Mouse (Mus musculus) mouse embryonic stem cell (cell line): Measurements from ENCODE around the gene Meiob.

Experiments
- in situ Hi-C, 2 experiments: fragments of 300-500 bp; cut with MboI; formaldehyde crosslinking; loops; 1 replicate in 1 of 2; 3 replicates in 1 of 2; pipeline ENCODE4 v1.14.3; 2019 to 2020; ENCODE audit warnings: low sequenced_read_pairs in 2 of 2, low pct_unique_long_range_greater_than_20kb in 1 of 2, mixed read lengths in 1 of 2; ENCODE audit not compliant: unreplicated experiment in 1 of 2

The Meiob gene

DNA sequence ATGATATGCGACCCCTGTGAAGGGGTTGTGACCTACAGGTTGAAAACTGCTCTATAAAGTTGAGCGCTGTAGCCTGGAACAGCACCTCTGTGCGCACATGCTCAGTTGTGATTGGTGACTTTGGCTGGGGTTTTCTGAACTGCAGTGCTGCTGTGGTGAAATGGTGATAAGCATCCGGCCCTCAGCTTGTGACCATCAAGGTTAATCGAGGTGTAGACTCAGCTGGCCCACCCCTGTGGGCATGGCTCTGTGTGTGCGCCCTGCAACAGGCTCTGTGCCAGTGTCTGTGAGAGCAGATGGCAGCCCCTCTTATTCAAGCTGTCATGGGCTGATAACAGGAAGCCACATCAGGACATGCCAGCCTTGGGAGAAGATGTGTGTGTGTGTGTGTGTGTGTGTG is 54.9 kb downstream of the Meiob start:
- in situ Hi-C loops, result no loop called here

DNA sequence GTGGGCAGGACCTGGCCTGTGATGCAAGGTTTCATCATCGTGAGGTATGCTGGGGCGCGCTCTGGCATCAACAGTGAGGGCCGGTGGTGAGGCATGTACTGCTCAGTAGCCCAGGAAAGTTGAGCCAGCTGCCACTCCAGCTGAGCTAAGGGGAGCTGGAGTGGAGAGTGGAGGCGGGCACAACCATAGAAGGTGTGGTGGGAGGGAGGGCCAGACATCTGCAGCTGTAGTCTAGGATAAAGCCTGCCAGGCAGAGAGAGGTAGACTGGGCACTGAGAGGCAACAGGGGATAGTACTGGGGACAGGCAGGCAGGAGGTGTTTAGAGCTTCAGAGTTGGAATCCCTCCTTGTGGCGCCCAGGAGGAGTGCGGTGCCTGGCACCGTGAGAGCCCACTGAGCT is 56.0 kb downstream of the Meiob start:
- in situ Hi-C loops, result no loop called here

DNA sequence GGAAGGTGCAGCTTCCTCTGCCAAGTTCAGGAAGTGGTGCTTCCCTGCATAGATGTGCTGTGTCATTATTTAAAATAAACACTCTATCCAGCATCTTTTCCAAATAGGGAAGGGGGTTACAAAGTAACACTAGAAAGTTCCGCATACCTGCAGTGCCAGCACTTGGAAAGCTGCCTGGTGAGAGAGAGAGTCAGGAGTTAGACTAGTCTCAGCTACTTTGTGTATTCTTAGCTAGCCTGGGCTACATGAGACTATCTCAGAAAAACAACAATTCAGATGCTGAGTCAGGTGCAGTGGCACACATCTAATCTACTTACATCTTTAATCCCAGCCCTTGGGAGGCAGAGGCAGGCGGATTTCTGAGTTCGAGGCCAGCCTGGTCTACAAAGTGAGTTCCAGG is 57.7 kb downstream of the Meiob start:
- in situ Hi-C loops, result no loop called here

DNA sequence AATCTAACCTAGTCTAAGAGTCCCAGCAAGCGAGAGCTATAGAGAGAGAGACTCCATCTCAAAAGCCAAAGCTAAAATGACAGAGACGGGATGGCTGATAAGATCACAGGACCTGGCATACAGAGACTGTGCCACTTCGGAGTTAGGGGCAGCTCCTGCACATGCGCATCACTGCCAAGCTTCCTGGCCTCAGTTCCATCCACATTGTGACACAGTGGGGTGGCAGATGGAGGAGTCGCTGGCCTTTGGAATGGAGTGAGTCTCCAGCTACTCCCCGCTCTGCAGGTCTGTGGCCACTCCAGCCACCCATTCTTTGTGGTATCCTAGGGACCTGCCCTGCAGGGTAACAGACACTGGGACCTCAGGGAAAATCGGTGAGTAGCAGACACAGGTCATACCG is 61.7 kb downstream of the Meiob start, which contains the start of gene Igfals:
TSS of gene Igfals (plus strand) at position 222 of the 400 bp plus-strand sequence.
- in situ Hi-C loops, result no loop called here

DNA sequence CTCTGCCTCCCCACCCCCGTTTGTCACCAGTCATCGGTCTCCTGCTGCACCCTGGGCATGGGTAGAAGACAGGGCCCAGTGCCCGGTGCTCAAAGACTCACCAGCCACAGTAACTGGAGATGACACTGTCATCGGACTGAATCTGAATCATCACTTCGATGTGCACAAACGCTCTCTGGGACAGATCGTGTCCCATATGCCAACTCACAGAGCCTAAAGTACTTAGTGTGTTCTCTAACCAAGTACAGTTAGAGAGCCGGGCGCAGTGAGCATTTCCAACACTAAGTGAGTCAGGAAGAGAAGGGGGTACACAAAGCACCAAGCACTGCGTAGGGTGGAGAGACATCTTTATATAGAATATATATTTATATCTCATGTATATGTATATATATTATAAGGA is 63.8 kb downstream of the Meiob start:
- in situ Hi-C loops, result no loop called here

DNA sequence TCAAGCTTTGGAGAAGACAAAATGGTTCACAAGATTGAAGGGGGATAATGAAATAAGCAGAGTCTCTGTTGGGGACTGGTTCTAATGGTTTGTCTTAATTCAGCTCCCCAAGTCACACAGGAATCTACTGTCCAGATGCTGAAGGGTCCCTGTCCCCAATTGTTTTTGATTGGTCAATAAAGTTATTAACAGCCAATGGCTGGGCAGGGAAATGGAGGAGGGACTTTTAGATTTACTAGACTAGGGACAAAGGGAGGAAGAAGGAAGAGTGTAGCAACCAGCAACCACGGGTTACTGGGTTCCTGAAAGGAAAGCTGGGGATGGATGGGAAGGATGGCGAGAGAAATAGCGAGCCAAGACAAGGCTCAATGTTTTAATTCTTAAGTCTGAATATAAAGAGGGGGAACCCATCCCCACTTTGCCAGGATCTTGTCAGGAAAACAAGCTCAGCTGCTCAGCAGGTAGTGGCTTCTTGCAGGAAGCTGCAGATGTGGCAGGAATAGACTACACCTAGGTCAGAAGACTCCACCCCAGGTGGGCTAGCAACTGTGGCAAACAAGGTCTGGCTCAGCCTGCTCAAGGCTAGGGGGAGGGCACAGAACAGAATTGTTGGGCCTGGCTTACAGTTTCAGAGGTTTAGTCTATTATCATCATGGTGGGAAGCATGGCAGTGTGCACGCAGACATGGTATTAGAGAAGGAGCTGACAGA is 69.8 kb downstream of the Meiob start:
- in situ Hi-C loops, result no loop called here

DNA sequence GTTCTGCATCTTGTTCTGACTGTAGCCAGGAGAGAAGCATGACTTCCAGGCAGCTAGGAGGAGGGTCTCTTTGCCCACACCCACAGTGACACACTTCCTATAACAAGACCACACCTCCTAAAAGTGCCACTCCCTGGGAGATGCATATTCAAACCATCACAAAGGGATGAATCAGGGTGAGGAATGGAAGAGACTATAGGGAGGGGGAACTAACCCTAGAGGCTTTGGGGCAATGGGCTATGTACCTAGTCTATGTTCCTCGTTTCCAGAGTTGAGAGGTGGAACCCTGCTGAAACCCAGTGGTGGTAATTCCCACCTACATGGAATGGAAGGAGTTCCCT is 70.3 kb downstream of the Meiob start:
- in situ Hi-C loops, result no loop called here

DNA sequence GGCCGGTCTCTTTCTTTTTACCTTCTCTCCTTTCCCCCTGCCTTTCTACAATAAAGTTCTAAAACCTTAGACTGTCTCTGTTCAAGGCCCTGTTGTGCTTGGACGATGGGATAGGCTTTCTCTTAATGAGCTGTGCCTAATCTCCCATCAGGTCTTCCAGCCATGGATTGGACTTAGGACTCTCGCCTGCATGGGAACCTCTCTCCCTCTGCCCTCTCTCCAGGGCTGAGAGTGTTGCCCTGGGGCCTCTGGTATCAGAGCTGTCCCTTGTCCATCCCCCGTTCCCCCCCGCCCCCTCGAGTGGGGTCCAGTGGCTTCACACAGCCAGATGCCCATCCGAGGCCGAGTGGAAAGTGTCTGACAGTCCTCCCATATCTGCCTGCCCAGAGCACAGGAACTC is 70.9 kb downstream of the Meiob start:
- in situ Hi-C loops, result no loop called here

DNA sequence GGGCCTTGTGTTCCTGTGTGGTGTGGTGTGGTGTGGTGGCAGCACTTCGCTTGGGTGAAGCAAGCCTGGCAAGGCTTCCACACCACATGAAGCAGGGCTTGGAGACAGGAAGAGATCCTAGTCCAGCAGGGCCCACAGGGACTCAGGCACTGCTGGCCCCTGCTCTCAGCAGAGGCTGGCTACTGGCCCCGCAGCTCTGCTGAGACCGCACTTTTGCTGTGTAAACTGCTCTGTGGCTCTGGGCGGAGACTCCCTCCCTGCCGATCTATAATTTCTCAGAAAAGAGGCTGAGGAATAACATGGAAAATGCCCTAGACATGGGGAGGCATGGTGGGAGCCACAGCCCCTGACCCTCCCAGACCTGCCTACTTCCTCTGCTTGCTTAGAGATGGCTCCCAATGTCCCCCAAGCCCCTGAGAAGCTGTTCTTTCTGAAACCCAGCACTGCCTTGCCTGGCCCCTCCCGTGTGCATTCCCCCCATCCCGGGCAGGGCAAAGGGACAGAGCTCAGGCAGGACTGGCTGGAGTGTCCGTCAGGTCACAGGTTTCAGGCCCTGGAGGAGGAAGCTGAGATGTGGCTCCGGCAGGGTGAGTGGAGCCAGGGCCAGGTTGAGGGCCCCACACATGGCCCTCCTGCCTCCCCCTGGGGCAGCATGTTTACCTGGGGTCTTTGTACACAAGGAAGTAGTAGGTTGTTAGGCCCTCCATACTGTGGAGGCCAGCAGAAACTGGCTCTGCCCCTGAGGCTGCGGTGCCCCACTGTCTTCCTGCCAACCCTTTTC is 73.4 kb downstream of the Meiob start:
- in situ Hi-C loops, result no loop called here

DNA sequence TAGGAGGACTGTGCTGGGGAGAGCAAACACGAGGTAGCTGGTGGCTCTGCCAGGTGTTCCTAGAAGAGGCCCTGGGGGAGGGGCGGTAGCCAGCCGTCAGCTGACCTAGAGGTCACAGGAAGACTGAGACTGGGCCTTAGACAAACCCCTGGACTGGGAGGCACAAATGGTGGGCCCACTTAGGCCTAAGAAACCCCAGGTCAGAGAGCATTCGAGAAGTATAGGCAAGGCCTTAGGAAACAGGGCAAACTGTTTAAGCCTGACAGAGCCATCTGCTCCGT is 74.0 kb downstream of the Meiob start:
- in situ Hi-C loops, result no loop called here

DNA sequence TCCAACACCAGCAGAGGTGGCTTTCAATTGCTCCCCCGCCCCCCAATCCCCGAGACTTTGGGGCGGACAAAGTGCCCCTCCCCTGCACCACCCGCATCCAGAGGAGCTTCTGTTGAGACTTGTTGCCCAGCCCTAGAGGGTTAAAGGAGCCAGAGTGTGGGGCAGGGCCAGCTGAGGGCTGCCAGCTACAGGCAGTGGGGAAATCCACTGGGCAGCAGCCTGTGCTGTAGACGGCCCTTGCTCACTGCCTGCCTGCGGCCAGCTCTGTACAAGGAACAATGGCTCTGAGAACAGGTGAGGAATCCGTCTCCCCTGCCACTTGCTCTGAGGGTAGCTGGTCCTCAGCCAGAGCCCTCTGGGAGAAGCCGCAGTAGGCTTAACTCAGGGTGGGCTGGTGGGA is 74.4 kb downstream of the Meiob start:
- in situ Hi-C loops, result no loop called here

DNA sequence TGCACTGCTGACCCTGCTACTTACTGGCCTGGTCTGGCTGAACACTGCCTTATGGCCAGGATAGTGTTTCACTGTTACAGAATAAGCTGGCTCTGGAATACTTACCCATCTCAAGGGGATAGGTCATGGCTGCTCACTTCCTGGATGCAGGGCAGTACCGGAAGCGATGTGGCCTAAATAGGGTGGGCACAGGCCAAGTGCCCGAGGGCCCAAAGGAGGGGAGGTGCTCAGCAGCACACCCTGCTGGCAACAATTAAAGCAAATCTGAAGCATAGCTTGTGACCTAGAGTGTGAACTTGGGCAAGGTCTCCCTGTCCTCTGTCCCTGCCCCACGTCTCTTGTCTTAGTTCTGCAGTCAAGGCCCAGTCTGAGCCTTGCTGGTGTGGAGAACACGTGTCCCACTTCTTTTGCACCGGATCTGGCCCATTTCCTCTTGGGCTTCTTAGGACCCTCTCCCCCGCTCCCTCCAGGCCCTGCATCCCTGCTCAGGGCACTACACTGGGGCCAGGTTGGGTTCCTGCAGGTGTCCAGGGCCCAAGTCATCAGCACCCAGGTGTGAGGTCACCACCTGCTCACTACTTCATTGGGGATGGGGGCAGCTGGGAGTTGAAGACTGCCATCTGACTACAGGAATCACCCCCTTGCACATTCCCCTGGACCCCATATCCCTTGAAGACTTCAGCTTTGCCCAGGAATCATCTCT is 77.8 kb downstream of the Meiob start:
- in situ Hi-C loops, result no loop called here

DNA sequence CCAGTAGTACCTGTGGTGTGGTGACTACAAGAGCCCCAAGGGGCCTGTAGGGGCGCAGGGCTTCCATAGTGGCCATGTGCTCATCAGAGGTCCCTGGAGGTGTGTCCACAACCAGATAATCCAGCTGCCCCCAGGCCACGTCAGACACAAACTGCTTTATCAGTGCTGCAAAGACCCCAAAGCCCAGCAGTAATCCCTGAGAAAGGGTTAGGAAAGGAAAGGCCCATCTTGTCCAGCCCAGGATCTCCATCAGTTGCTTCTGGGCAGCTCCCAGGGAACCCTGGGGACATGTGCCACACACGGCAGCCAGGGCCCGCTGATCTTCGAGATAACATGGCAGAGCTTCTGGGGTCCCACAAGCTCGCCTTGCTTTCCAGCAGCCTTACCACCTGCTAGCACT is 80.3 kb downstream of the Meiob start:
- in situ Hi-C loops, result no loop called here

DNA sequence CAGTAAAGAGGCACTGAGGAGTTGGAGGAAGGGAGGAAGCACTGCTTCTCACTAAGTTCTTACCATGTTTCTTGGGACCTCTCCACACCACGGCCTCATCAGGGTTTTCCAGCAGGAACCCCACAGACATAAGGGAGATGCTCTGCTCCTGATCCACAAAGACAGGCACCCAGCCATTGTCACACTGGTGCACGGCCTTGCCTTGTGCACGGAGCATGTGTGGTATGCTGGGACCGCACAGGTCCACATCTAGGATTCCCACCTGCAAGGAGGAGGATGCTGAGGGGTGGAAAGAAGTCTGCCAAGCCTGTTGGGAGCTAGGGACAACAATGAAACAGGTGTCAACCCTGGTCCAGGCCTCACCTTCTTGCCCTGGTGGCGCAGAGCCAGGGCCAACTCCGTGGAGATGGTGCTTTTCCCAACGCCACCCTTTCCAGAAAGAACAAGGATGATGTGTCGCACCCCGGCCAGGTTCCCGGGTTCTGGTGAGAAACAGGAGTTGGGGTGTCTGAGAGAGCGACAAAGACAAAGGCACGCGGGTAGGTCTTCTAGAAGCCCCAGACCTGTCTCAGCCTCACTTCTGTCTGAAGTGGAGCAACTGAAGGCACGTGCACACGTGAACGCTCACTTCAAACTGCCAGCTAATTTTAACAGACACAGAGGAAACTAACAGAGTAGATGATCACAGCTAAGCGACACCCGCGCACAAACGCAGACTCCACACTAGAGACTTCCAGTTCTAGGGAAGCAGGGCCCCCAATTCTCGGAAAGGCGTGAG is 81.5 kb downstream of the Meiob start:
- in situ Hi-C loops, result no loop called here

DNA sequence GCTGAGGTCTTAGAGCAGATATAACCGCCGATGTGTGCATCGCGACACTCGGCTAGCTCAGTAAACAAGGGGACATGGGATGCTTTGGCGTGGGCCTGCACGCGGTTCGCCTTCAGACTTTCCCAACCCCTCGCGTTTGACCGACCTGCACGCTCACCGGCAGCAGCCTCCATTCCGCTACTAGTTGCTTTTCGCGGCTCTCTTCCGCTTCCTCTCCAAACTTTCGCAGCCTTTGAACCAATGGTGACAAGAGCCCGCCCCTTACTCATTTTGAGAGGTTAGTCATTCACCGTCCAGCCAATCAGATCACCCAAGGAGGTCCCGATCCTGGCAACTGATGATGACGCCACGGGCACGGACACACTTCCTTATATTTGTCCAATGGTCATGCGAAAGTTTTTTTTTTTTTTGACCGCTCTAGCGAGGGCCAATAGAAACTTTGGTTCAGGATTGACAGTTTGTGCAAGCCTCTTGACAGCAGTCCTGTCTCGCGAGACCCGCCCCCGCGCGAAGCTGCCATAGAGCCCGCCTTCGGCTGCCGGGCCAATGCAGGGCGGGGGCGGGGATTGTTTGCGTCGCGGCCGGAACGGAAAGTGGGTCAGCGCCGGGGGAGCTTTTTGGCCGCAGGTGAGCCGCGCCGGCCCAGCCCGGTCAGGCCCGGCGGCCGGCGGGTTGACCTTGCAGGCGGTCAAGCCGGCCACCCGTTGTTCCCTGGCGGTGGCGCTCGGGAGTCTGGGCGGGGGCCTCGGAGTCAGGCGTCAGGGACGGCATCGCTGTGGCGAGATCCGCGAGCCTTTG is 82.2 kb downstream of the Meiob start, which contains the start of the genes Nubp2 and Spsb3:
TSS of gene Nubp2 (minus strand) at position 216 of the 798 bp plus-strand sequence.
TSS of gene Spsb3 (plus strand) at position 510 of the 798 bp plus-strand sequence.
- in situ Hi-C loops, result no loop called here

DNA sequence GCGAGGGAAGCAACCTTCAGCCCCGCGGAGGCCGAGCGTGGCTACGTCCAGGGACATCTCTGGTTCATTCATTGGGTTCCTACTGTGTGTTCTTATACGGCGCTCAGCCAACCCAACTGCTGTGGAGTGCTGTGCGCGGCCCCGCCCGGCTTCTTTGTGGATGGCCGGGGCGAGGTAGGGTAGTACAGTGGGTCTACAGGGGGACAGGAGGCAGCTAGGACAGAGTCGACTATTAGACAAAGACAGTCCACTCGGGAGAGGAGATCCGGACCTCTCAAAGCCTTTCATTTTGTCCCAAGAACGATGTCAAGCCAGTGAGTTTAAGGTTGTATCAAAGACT is 82.8 kb downstream of the Meiob start:
- in situ Hi-C loops, result no loop called here

DNA sequence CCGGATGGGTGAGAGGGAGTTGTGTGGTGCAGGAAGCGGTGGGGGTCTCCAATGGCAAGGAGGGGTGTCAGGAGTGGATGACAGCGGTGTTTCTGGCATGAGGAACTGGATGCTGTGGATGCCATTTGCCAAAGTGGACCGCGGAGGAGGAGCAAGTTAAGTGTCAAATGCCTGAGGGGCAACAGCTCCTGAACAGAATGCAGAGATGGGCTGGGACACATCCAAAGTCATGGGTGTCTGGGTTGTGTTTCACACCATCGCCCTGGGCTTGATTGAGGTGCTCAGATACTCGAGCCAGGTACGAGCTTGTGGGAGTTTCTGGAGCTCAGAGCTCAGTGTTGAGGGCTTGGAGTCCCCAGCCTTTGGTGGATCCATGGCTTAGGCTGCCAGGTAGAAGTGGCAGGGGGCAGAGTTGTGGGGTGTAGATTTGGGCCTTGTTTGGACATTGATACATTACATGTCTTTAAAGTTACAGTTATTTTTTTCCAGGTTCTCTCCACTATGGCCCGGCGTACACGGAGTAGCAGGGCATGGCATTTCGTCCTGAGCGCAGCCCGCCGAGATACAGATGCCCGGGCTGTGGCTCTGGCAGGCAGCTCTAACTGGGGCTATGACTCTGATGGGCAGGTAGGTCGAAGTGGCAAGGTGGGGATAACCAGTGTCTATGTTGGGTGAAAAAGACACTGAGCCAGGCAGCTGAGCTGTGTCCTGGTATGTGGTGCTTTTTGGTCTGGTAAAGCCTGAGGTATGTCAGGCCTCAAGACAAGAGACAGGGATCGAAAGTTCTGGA is 83.4 kb downstream of the Meiob start:
- in situ Hi-C loops, result no loop called here

DNA sequence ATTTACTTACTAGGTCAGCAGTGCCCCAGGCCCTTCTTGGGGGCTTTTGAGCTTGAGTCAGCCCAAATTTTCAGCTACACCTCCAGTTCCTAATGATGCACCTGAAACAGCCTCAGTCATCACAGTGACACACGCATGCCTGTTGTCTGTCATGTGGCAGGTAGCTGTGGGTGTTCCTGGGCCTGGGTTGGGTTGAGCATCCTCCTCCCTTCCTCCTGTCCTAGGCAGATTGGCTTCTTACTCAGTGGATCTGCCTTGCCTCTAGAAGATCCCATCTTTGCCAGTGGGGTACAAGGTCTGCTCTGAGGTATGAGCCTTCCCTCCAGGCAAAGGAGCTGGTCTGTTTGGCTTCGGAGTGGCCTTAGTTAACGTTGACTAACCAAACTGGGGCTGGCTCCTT is 84.8 kb downstream of the Meiob start:
- in situ Hi-C loops, result no loop called here
